Mouse (Mus musculus): Measurements from ENCODE around the gene Flt3.
A peak's percentile ranks its signal among the peaks of the same experiment; 100 is the strongest.

Flt3 gene

DNA sequence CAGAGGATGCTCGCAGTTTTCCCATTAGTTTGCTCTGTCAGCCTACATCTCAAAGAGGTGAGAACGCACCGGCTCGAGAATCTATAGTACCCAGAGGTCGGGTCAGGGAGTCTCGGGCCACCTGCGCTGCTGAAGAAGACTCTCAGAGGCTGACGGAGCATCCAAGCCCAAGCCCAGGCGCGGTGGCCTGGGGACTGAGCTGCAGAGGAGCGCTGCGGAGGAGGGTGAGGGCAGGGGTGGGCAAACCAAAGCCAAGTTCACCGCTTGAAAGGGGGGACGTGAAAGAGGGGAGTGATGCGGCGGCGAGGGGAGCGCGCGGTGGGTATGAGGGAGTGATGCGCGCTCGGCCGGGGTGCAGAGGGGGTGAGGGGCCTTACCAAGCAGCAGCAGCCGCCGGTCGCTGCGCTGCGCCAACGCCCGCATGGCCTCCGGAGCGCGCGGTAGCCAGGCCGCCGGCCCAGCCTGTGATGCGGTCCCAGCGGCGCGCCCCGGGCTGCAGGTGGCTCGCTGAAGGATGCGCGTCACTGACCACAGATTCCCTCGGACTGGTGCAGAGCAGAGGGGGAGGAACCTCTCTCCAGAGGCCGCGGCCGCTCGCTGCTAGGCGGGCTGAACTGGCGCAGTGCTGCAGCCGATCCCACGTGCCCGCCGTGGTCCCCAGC is at the start of gene Flt3:
Gene Flt3, minus strand, starts transcription at position 647 of the 662 bp plus-strand sequence.
- DNase-seq (ENCODE audit: low spot score): peak; percentile 61

- no peak for DNase-seq (ENCODE audit: low spot score)
Measured at GRCm38 (mm10) chr5:147448933-147449332, 48.6 kb upstream of the Flt3 start.

DNA sequence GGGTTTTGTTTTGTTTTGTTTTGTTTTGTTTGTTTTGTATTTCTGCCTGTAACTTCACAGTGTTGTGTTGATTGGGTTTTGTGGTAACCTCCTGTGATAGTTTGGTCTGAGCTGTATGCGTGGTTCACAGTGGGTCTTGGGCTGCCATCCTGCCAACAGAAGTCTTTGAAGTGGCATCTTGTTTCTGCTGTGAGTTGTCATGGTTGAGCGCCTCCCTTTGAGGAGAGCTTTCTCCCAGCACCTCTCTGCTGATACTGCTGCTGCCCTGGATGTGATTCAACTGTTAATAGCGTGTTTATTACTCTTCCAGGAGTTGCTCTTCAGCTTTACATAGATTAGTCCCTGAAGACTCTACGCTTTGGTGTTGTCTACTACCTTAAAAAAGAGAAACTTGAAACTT is 48.2 kb upstream of the Flt3 start:
- DNase-seq (ENCODE audit: low spot score): no peak

- no peak for DNase-seq (ENCODE audit: low spot score)
Measured at GRCm38 (mm10) chr5:147445252-147445651, 45.0 kb upstream of the Flt3 start.

GRCm38 (mm10) chr5:147444757-147445156 is 44.5 kb upstream of the Flt3 start:
- DNase-seq (ENCODE audit: low spot score): no peak

- no peak for DNase-seq (ENCODE audit: low spot score)
Measured at GRCm38 (mm10) chr5:147444298-147444697, 44.0 kb upstream of the Flt3 start.

DNA sequence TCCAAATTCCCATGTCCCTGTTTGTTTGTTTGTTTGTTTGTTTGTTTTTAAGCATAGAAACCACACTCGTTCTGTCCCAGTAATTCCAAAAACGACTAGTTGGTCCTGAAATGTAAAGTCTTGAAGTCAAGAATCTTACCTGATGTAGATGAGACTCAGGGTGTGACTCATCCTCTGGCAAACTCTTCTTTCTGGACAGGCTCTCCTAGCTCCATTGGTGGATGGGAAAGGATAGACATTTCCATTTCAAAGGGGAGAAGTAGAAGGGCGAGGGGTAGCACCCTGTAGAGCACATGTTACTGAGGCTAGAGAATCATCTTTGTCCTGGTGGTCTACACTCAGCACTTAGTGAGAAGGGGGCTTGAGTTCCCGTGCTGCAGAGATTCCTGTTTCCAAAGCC is 42.5 kb upstream of the Flt3 start:
- no peak for DNase-seq (ENCODE audit: low spot score)

- no peak for DNase-seq (ENCODE audit: low spot score)
Measured at GRCm38 (mm10) chr5:147441979-147442378, 41.7 kb upstream of the Flt3 start.

DNA sequence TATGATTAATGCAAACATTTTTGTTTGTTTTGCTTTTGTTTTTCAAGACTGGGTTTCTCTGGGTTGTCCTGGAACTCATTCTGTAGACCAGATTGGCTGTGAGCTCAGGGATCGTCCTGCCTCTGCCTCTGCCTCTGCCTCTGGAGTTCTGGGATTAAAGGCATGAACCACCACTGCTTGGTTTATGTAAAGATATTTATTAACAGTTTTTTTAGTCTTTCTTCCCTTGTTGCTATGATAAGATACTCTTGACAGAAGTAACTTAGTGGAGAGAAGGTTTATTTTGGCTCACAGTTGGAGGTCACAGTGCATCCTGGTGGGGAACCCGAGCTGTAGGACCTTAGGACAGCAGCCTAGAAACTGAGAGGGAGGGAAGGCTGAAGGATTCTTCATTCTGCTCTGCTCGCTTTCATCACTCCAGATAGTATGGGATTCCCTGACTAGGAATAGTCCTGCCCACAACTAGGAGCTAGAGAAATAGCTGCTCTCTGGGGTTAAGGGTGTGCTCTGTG is 40.8 kb upstream of the Flt3 start:
- DNase-seq (ENCODE audit: low spot score): no peak

DNA sequence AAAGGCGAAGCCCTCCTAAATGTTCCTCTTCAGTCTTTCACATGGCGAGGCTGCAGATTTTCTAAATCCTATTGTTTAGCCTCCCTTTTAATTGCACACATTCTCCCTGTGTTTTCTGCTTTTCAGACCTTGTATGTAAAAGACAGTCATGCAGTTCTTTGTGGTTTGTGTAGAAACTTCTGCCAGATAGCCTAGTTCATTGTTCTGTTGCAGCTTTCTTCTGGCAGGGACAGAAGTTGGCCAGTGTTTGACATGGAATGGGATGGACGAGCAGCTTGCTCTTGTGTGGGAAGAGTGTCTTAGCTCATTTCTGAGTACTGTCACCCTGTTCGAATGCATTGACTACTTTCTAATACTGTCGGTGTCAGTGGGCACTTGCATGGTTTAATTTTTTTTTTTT is 36.2 kb upstream of the Flt3 start:
- no peak for DNase-seq (ENCODE audit: low spot score)

DNA sequence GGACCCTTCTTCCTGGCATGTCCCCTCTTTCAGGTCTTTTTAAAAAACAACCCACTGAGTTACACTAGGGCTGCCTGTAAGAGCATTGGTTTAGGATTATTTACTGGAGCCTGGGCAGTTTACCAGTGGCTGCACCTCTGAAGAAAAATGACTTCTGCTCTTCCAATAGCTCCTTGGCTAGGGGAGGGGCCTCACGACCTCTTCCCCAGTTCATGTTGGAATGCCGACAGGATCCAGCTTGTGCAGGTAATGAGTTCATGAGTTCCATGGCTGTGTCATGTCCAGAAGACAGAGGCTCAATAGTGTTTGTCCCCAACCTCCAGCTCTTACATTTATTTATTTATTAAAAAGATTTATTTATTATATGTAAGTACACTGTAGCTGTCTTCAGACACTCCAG is 35.5 kb upstream of the Flt3 start:
- DNase-seq (ENCODE audit: low spot score): no peak

DNA sequence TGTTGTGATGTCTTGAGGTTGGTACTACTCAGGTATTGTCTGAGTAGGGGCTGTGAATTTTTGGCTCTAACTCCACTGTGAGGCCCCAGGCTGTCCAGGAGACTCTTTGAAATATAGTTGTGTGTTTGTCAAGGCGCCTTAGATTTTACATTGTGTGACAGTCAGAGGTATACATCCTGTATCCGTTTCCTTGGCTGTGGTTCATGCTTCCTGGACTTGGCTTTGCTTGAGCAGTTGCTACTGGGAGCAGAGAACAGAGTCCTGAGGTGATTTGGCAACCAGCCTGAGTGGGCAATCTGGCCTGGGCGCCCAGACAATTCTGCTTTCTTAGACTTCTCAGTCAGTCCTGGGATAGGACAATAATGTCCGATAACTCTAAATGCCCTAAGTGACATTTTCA is 34.9 kb upstream of the Flt3 start:
- DNase-seq (ENCODE audit: low spot score): no peak

DNA sequence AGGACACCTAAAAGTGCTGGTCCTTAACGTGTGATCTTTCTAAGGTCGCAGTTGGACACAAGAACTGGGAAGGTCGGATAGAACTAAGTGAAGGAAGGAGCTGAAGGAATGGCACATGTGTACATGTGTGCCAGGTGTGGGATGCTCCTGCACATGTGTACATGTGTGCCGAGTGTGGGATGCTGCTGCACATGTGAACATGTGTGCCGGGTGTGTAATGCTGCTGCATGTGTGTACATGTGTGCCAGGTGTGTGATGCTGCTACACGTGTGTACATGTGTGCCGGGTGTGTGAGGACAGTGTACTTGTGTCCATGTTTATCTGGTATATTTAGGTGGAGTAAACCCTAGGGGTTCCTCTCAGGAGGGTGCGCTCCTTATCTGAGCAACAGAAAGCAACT is 32.6 kb upstream of the Flt3 start:
- no peak for DNase-seq (ENCODE audit: low spot score)

- DNase-seq (ENCODE audit: low spot score): peak; percentile 43
Measured at GRCm38 (mm10) chr5:147430936-147431839, 30.9 kb upstream of the Flt3 start.

DNA sequence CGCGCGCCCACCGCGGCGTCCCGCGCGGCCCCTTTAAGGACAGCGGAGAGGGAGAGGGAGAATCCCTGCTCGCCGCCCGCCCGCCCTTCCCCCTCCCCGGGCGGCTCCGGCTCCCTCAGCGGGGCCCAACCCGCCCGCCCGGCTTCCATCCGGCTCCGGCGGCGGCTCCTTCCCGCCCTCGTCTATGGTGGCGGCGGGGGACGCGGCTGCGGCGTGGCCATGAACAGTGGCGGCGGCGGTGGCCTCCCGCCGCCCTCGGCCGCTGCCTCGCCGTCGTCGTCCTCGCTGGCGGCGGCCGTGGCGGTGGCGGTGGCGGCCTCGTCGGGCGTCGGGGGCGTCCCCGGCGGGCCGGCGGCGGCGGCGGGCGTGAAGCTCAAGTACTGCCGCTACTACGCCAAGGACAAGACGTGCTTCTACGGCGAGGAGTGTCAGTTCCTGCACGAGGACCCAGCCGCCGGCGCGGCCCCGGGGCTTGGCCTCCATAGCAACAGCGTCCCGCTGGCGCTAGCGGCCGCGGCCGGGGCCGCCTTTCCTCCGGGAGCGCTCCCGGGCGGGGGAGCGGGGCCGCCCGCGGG is 30.2 kb upstream of the Flt3 start:
- peak; percentile 58 for DNase-seq (ENCODE audit: low spot score)

GRCm38 (mm10) chr5:147429535-147430305 is 29.4 kb upstream of the Flt3 start, which contains the start of gene Pan3:
Gene Pan3 (plus strand): TSS chr5:147430161.
- peak; percentile 93 for DNase-seq (ENCODE audit: low spot score)

DNA sequence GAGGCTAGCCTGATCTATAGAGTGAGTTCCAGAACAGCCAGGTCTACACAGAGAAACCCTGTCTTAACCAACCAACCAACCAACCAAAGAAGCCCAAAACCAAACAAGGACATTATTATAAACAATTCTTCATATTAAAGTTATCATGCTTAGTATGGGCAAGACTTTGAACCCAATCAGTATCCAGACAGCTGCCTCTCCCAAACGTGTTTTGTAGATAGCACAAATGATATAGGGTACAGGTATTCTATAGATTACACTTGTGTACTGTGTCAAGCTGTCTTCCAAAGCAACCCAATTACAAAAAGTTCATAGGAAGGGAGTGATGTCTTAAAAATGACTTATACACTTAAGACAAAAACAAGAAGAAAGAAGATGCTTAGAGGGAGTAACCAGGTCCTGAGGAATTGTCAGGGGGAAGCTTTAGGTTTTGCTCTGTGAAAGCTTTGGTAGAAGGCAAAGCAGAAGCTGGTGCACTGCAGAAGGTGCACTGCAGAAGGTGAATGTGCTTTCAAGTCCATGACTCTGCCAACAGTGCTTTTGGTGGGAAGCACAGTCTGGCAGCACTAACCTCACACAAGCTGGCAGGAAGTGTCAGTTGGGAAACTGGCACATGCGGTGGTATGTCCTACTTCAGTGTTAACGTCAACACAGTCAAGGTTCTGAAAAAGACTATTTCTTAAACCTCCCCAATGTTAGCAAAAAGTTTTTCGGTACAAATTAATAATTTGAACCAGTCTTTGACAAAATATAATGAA is 25.9 kb upstream of the Flt3 start:
- no peak for DNase-seq (ENCODE audit: low spot score)

- peak; percentile 28 for DNase-seq (ENCODE audit: low spot score)
Measured at GRCm38 (mm10) chr5:147423612-147424011, 23.3 kb upstream of the Flt3 start.

DNA sequence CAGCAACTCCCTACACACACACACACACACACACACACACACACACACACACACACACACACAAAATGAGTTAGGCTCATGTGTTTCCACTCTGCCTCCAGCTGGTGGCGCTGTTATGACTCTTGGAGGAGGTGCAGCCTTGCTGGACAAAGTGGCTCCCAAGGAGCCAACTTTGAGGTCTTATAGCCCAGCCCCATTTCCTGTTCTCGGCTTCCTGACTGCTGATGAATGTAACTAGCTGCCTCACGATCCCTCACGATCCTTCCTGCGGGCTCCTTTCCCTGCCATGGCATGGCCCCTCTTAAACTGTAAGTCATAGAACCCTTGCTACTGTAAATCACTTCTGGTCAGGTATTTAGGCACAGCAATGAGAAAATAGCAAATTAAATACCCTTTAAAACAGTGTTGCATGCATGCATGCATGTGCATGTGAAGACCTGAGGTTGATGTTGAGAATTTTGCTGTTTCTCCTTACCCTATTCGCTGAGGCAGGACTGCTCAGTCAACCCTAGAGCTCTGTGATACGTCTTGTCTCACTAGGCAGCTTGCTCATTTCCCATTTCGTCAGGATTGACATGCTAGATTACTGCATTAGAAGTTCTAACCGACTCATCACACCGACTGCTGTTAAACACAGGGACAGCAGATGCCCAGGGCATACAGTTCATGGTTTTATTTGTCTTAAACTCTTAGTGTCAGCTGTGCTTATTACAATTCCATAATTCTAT is 18.3 kb upstream of the Flt3 start:
- peak; percentile 28 for DNase-seq (ENCODE audit: low spot score)

- no peak for DNase-seq (ENCODE audit: low spot score)
Measured at GRCm38 (mm10) chr5:147417986-147418385, 17.7 kb upstream of the Flt3 start.

GRCm38 (mm10) chr5:147410585-147410984 is 10.3 kb upstream of the Flt3 start:
- no peak for DNase-seq (ENCODE audit: low spot score)
